Mouse (Mus musculus): ENCODE data around the gene Tesc. TPM values are rescaled to one million over a fixed set of nuclear protein-coding genes. Genes with fewer than 3 reads are reported as not detected.

Gene Tesc
- total RNA-seq, 2 experiments from 2014 or later: 149 to 166 TPM

DNA sequence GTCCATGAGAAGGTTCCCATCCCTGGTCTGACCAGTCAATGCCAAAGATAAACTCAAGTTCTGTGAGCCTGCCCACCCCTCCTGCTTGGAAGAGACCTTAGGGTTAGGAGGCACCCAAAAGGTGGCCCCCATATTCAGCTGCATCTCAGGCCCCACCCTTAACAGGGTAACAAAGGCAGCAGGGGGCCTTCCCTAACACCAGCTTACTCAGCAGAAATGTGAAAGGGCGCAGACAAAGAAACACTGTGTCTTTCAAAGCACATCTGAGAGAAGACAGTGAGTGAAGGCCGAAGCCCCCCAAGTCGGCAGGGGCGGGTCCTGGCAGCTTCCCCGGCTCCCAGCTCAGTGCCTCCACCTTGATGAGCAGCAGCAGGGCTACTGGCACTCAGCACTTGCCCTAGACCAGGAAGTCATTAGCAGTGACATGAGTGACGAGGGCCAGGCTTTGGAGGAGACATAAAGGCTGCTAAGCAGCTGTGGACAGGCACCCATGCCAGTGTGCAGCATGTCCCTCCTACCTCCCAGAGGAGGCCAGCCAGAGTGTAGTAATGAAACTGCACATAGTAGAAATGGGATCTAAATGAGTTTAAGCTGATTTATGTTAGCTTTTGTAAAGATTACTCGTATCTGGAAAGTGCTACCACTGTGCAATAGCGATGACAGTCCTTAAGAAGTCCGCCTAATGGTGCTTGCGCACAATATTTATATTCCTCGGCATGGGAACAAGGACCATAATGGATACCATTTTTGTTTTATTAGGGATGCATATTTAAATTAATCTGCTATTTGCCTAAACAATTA, 71.7 kb downstream of the Tesc start:
- no peak for DNase-seq (ENCODE audit: low spot score in 2 of 2)

DNA sequence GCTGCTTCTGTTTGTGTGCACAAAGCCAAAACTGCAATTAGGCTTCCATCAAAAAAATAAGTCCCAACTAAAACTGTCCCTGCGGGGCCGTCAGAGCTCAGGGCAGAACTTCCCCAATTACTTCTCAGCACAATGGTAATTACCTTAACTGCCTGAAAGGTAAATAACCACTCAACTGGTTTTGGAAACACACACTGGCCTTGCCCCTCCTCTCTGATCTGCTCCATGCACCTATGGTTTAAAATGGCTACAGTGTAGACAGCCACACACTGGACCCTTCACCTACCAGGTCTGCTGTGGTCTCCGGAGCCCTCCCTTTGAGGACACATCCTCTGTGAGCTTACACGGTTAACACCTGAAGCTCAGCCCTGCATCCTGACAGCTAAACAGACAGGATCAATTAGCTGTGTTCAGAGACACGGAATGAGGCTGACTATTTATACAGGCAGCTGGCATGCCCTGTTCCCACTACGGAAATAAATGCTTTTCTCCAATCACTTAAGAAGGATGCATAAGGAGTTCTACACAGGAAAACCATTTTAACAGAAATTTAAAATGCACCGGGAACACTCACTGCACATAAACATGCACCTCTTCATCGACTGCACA, 72.4 kb downstream of the Tesc start:
- DNase-seq (ENCODE audit: low spot score in 2 of 2): no peak

DNA sequence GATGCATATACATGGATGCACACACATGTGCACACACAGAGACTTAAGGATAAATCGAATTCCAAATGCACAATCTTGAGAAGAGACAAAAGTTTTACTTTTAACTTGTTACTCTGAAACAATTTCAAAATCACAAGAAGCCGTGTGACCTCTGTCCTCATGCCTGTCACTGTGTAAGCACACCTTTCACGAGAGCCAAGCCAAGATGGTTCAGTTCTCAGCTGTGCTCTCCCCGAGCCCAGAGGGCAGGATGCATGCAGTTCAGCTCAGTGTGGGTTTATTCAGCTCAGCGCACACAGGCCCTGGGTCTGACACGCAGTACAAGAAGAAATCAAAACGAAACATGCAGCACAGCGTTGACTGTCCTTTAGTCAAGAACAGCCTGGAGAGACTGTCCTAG, 78.0 kb downstream of the Tesc start:
- no peak for DNase-seq (ENCODE audit: low spot score in 2 of 2)

DNA sequence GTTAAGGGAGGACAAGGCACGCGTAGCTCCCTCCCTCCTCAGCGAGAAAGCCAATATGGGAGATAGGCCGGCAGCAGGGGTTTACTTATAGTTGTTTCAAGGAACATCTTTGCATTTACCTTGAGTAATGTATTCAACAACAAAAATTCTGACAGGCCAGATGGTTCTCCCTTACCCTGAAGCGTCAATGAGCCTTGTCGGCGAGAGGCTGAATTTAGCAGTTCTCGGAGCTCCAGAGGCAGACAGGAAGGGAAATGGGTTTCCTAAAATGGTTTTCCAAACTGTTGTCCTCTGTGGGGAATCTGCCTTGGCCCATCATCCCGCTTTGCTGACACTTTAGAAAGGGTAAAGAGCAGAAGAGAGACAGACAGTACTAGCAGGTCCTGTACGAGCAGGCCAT, 79.1 kb downstream of the Tesc start:
- DNase-seq (ENCODE audit: low spot score in 2 of 2): no peak

DNA sequence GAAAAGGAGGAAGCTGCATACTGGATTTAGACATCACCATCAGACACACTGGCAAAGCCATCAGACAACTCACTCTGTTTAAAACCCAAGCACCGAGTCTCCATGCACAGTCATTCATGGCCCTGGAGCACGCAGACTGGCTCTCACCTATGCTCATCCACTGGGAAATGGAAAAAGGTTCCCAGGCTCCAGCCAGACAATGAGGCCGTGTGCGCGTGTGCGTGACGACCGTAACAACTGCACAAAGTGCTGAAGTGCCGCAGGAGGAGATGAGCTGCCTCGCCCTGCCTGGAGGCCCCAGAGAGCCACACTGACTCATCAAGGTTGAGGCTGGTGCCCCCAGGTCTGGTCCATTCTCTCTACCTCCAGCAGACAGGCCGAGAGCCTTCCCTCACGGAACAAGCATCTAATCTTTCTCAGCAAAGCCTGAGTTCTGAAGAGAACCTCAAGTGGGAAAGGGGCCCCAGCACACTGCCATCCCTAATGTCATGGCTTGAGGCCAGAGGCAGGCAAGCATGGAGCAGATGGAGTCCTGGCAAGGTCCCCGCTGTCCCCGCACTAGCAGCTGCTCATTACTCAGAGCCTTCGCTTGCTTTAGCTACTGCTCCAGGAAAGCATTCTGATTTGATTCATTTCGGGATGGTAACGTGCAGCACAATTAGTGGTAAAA, 80.7 kb downstream of the Tesc start:
- no peak for DNase-seq (ENCODE audit: low spot score in 2 of 2)

DNA sequence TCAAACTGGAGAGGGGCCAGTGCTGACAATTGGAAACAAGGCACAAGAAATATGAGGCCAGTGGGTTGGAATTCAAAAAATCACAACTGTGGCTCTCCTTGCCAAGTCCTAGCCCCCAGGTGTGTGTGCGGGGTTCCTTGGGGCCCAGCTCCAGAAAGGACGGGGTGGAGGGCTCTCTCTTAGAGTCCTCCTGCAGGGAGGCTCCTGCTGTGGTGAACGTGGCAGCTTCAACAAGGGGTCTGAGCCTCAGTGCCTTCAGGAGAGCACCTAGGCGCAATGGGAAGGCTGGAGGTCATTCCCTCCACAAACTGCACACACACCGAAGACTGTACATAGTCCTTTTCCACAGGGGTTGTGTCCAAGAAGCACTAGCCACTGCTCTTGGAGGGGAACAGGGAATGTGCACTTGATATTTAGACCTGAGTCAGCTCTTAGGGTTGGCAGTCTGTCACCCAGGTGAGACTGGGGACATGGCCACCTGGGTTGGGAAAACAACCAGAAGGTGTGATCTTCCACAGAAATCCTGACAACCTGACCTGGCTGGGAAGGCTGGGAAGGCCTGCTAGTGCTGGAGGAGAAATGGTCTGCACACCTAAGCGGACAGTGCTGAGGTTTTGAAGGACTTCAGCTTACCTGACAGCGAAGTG, 81.4 kb downstream of the Tesc start:
- DNase-seq (ENCODE audit: low spot score in 2 of 2): no peak

Other genes with a start within 250 kb of the Tesc start
- gene Nos1, start 246.7 kb upstream of the Tesc start, total RNA-seq (2021): under 1 TPM; 0.74 to 0.76 TPM
- gene Fbxo21, start 51.0 kb upstream of the Tesc start, total RNA-seq (2021): 10 to 100 TPM; 59.9 to 62.9 TPM
- 10 to 100 TPM; 47.3 to 51.4 TPM for gene Fbxw8, start 127.7 kb downstream of the Tesc start, total RNA-seq (2021)
- under 1 TPM in 1 of 2 experiments, not detected in 1; 0.06 TPM for gene Hrk, start 136.9 kb downstream of the Tesc start, total RNA-seq (2021)
- 1 to 10 TPM; 3.1 to 5.3 TPM for gene Rnft2, start 217.4 kb downstream of the Tesc start, total RNA-seq (2021)
- 1 to 10 TPM; 6.3 to 9.0 TPM for gene 2410131K14Rik, start 217.5 kb downstream of the Tesc start, total RNA-seq (2021)

Measured in adrenal gland, adult 18-20 months (tissue).